Mouse (Mus musculus): ENCODE results near the gene Rhox4b. TPM values are rescaled to one million over a fixed set of nuclear protein-coding genes. Genes with fewer than 3 reads are reported as not detected.

Gene Rhox4b
- 0.02 TPM in 1 of 2 replicates, not detected in the other for polyA plus RNA-seq (2012; rRNA removed)

DNA sequence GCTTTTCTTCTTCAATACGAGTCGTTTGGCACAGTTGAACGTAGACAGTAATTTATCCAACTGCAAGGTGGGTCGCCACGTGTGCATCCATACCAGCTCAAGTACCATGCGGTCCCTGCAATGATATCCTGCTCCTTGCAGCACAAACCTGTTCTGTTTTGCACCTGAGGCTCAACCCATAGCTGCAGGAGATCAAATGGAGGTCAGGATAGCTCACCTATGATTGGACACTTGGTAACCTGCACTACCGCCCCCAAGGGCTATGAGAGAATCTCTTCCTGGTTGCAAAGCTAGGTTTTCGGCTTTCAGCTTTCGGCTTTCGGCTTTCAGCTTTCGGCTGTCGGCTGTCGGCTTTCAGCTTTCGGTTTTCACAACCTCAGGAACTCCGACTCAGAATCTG, at the start of gene Rhox4b:
Rhox4b (plus strand) TSS at position 301 of the 400 bp plus-strand sequence.

DNA sequence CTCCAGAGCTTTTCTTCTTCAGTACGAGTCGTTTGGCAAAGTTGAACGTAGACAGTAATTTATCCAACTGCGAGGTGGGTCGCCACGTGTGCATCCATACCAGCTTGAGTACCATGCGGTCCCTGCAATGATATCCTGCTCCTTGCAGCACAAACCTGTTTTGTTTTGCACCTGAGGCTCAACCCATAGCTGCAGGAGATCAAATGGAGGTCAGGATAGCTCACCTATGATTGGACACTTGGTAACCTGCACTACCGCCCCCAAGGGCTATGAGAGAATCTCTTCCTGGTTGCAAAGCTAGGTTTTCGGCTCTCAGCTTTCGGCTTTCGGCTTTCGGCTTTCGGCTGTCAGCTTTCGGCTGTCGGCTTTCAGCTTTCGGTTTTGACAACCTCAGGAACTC, 41.7 kb upstream of the Rhox4b start, which contains the start of gene Rhox4a2:
Rhox4a2 (plus strand) TSS at position 301 of the 400 bp plus-strand sequence.

DNA sequence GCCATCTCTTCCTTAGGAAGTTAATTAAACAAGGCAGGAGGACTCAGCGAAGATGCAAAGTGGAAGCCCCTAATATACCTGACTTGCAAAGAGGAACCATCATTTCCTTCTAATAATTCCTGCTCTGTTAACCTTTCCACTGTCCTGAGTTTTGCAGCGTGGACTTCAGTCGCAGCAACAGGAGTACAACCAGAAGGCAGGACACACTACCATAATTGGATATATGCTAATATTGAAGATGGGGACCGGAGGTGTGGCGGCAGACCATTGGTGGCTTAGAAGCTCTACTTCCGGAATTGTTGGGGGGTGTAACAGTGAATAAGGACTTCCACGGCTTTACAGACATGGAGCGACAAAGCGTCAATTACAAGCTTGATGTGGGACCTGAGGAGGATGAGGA, 20.5 kb upstream of the Rhox4b start, which contains the start of gene Rhox2b:
Rhox2b (plus strand) TSS at position 301 of the 400 bp plus-strand sequence.

DNA sequence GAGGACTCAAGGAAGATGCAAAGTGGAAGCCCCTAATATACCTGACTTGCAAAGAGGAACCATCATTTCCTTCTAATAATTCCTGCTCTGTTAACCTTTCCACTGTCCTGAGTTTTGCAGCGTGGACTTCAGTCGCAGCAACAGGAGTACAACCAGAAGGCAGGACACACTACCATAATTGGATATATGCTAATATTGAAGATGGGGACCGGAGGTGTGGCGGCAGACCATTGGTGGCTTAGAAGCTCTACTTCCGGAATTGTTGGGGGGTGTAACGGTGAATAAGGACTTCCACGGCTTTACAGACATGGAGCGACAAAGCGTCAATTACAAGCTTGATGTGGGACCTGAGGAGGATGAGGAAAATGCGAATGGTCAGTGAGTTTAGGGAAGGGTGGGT, 21.1 kb downstream of the Rhox4b start, which contains the start of gene Rhox2c:
Rhox2c (plus strand) TSS at position 301 of the 400 bp plus-strand sequence.

DNA sequence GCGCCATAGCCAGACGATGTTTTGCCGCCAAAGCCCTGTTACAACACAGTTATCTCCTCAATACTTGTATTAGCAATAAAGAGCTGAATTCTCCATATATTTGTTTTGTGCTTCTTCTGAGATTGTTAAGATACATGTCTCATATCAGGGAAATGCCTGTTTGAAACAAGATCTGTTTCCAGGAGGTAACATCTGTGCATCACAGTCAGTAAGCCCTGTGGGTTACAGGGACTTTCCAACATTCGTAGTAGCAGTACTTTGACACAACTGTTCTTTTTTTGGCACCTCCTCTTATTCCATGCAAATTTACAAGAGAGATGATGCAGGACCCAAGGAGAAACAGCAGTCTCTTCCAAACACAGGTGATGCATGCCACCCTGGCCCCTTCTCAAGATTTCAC, 26.0 kb downstream of the Rhox4b start, which contains the start of gene Rhox3c:
Rhox3c (plus strand) TSS at position 301 of the 400 bp plus-strand sequence.

DNA sequence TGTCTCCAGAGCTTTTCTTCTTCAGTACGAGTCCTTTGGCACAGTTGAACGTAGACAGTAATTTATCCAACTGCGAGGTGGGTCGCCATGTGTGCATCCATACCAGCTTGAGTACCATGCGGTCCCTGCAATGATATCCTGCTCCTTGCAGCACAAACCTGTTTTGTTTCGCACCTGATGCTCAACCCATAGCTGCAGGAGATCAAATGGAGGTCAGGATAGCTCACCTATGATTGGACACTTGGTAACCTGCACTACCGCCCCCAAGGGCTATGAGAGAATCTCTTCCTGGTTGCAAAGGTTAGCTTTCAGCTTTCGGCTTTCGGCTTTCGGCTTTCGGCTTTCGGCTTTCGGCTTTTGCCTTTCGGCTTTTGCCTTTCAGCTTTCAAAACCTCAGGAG, 47.7 kb downstream of the Rhox4b start, which contains the start of gene Rhox4c:
Rhox4c (plus strand) TSS at position 301 of the 400 bp plus-strand sequence.

Other genes starting within 250 kb of the Rhox4b start
- 175 and 177 TPM in 2 replicates for gene Ndufa1, start 241.3 kb upstream of the Rhox4b start, polyA plus RNA-seq (2012; rRNA removed)
- gene Rnf113a1, start 241.2 kb upstream of the Rhox4b start, polyA plus RNA-seq (2012; rRNA removed) = 1.7 and 2.0 TPM in 2 replicates
- 0.03 TPM in 1 of 2 replicates, not detected in the other for gene Gm9, start 221.5 kb upstream of the Rhox4b start, polyA plus RNA-seq (2012; rRNA removed)
- gene Rhox1, start 210.2 kb upstream of the Rhox4b start, polyA plus RNA-seq (2012; rRNA removed) = not detected in 2 replicates
- not detected in 2 replicates for gene Rhox2a, start 187.5 kb upstream of the Rhox4b start, polyA plus RNA-seq (2012; rRNA removed)
- not detected in 2 replicates for gene Rhox3a, start 182.6 kb upstream of the Rhox4b start, polyA plus RNA-seq (2012; rRNA removed)
- gene Rhox4a, start 167.2 kb upstream of the Rhox4b start, polyA plus RNA-seq (2012; rRNA removed) = not detected in 2 replicates
- not detected in 2 replicates for gene Rhox3a2, start 52.5 kb upstream of the Rhox4b start, polyA plus RNA-seq (2012; rRNA removed)
- gene Rhox4a2, start 41.6 kb upstream of the Rhox4b start, polyA plus RNA-seq (2012; rRNA removed) = not detected in 2 replicates
- gene Rhox2b, start 20.4 kb upstream of the Rhox4b start, polyA plus RNA-seq (2012; rRNA removed) = not detected in 2 replicates
- not detected in 2 replicates for gene Rhox2c, start 21.2 kb downstream of the Rhox4b start, polyA plus RNA-seq (2012; rRNA removed)
- gene Rhox3c, start 26.1 kb downstream of the Rhox4b start, polyA plus RNA-seq (2012; rRNA removed) = not detected in 2 replicates
- gene Rhox4c, start 47.8 kb downstream of the Rhox4b start, polyA plus RNA-seq (2012; rRNA removed) = not detected in 2 replicates
- not detected in 2 replicates for gene Rhox2d, start 60.9 kb downstream of the Rhox4b start, polyA plus RNA-seq (2012; rRNA removed)
- not detected in 2 replicates for gene Rhox4d, start 81.9 kb downstream of the Rhox4b start, polyA plus RNA-seq (2012; rRNA removed)
- gene Rhox2e, start 98.0 kb downstream of the Rhox4b start, polyA plus RNA-seq (2012; rRNA removed) = not detected in 2 replicates
- gene Rhox3e, start 109.5 kb downstream of the Rhox4b start, polyA plus RNA-seq (2012; rRNA removed) = not detected in 2 replicates
- gene Rhox4e, start 124.9 kb downstream of the Rhox4b start, polyA plus RNA-seq (2012; rRNA removed) = not detected in 2 replicates
- gene Rhox2f, start 138.9 kb downstream of the Rhox4b start, polyA plus RNA-seq (2012; rRNA removed) = not detected in 2 replicates
- gene Rhox3f, start 148.5 kb downstream of the Rhox4b start, polyA plus RNA-seq (2012; rRNA removed) = not detected in 2 replicates
- gene Rhox4f, start 175.2 kb downstream of the Rhox4b start, polyA plus RNA-seq (2012; rRNA removed) = not detected in 2 replicates
- not detected in 2 replicates for gene Rhox3g, start 196.1 kb downstream of the Rhox4b start, polyA plus RNA-seq (2012; rRNA removed)
- gene Rhox2g, start 211.0 kb downstream of the Rhox4b start, polyA plus RNA-seq (2012; rRNA removed) = not detected in 2 replicates
- gene Rhox4g, start 218.8 kb downstream of the Rhox4b start, polyA plus RNA-seq (2012; rRNA removed) = not detected in 2 replicates
- not detected in 2 replicates for gene Rhox3h, start 236.3 kb downstream of the Rhox4b start, polyA plus RNA-seq (2012; rRNA removed)
- not detected in 2 replicates for gene Rhox2h, start 240.8 kb downstream of the Rhox4b start, polyA plus RNA-seq (2012; rRNA removed)

Measured in liver, embryonic 14 days (tissue).